Mouse (Mus musculus) heart, embryonic 16.5 days (tissue): ENCODE measurements around the gene Epb41l2. TPM values are rescaled to one million over a fixed set of nuclear protein-coding genes. Genes with fewer than 3 reads are reported as not detected.

Source experiments
- ATAC-seq: fragments of 200-750 bp; cut with Nextera tagmentation; replicated peaks from 2 replicates; pipeline ENCODE4 v1.8.0; 2017; ENCODE audit warnings: moderate number of reproducible peaks; ENCODE audit not compliant: insufficient read depth, low FRiP score; ENCODE audit errors: extremely low read depth
- H3K27ac ChIP-seq: fragments of 300-500 bp; sonication (generic); 2 replicates; pipeline ENCODE4 v1.5.1; 2014; ENCODE audit warnings: mild to moderate bottlenecking, low read length, control low read depth, moderate library complexity
- H3K27me3 ChIP-seq: fragments of 300-500 bp; sonication (generic); 2 replicates; pipeline ENCODE4 v1.6.1; 2014; ENCODE audit warnings: low read length, mixed read lengths; ENCODE audit not compliant: control insufficient read depth, insufficient read depth
- H3K36me3 ChIP-seq: fragments of 300-500 bp; sonication (generic); 2 replicates; pipeline ENCODE4 v1.6.1; 2014; ENCODE audit not compliant: control insufficient read depth, insufficient read depth
- H3K4me1 ChIP-seq: fragments of 300-500 bp; sonication (generic); 2 replicates; pipeline ENCODE4 v1.6.1; 2014; ENCODE audit warnings: low read length, mixed read lengths; ENCODE audit not compliant: control insufficient read depth, insufficient read depth
- H3K4me2 ChIP-seq: fragments of 300-500 bp; sonication (generic); 2 replicates; pipeline ENCODE4 v1.6.1; 2014; ENCODE audit warnings: low read depth, mild to moderate bottlenecking, control low read depth, low read length
- H3K4me3 ChIP-seq: fragments of 300-500 bp; sonication (generic); 2 replicates; pipeline ENCODE4 v1.5.1; 2014; ENCODE audit warnings: mild to moderate bottlenecking, control low read depth, low read length
- H3K9ac ChIP-seq: fragments of 300-500 bp; sonication (generic); 2 replicates; pipeline ENCODE4 v1.6.1; 2014; ENCODE audit warnings: low read length, control low read depth
- H3K9me3 ChIP-seq: fragments of 300-500 bp; sonication (generic); replicated peaks from 2 replicates; pipeline ENCODE4 v1.6.1; 2016; ENCODE audit warnings: low read length; ENCODE audit not compliant: control insufficient read depth
- WGBS: fragments of 180-500 bp; shearing (Covaris S2); extraction: QIAGEN DNeasy Blood & Tissue Kit; methylation state at CpG from one replicate; pipeline ENCODE4 v1.1.7; 2014; 5-methylcytosine and 5-hydroxymethylcytosine counted together
- polyA plus RNA-seq: library from polyadenylated mRNA; unstranded; fragments of >200 nt; fragmentation: Nextera tagmentation; extraction: Ambion mirVana; gene quantifications from 2 replicates; pipeline ENCODE4 v1.2.1, GENCODE M21; 2015

Epb41l2 gene
- polyA plus RNA-seq, 1 experiment from 2014 or later, result 49.8 TPM

DNA sequence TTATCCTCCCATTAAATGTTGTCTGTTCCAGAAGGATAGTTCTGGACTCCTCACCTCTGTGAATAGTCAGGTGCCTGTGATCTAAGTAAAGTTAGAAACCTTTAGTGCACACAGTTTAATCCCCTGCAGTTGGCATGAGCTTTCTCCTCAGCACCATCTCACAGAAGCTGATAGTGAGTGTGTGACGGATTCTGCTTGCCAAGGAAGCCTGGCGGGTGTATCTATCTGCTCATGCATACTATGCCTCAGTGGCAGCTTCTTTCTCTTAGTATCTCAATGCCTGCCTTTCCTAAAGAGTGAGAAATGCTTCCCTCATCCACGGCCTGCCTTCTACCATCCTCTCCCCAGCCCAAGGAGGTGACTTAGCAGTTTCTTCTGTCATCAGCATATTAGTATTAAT, 103.1 kb downstream of the Epb41l2 start:
- no peak overlapping the region for H3K27ac ChIP-seq
- no peak overlapping the region for H3K4me2 ChIP-seq
- H3K9ac ChIP-seq, result no peak overlapping the region
- WGBS, result 50% methylated on average over 3 of the region's 3 CpGs
- H3K27me3 ChIP-seq, result no peaks in the 10 kb centered on the region
- H3K36me3 ChIP-seq, result no peaks in the 10 kb centered on the region
- no peaks in the 10 kb centered on the region for H3K9me3 ChIP-seq
- 0 out of 2 replicates have a peak, but pooled peaks cover 4% of the 10 kb centered on the region for H3K4me1 ChIP-seq
- no peak overlapping the region for H3K4me3 ChIP-seq
- no peak for ATAC-seq

GRCm38 (mm10) chr10:25466493-25466892, 106.9 kb downstream of the Epb41l2 start:
- H3K4me2 ChIP-seq, result no peak overlapping the region
- H3K9ac ChIP-seq, result no peak overlapping the region
- 0 out of 2 replicates have a peak, but pooled peaks cover 2% of the 10 kb centered on the region for H3K36me3 ChIP-seq
- no peaks in the 10 kb centered on the region for H3K9me3 ChIP-seq
- no peaks in the 10 kb centered on the region for H3K27me3 ChIP-seq
- WGBS, result 29% methylated on average over 2 of the region's 2 CpGs
- no peak overlapping the region for H3K4me3 ChIP-seq
- no peak for ATAC-seq
- no peak overlapping the region for H3K27ac ChIP-seq
- H3K4me1 ChIP-seq, result 0 out of 2 replicates have a peak, but pooled peaks cover 2% of the 10 kb centered on the region

GRCm38 (mm10) chr10:25471944-25472343, 112.3 kb downstream of the Epb41l2 start:
- WGBS, result 85% methylated on average over 2 of the region's 2 CpGs
- Histone ChIP-seq H3K27me3 (no peaks in the 10 kb centered on the region), H3K4me2 (no peak overlapping the region), H3K27ac (no peak overlapping the region), H3K36me3 (peaks cover 2% of the 10 kb centered on the region; the same call in 1 of the 2 replicates), H3K4me1 (no peaks in the 10 kb centered on the region), H3K9me3 (no peaks in the 10 kb centered on the region), H3K9ac (no peak overlapping the region), H3K4me3 (no peak overlapping the region)
- ATAC-seq, result no peak

DNA sequence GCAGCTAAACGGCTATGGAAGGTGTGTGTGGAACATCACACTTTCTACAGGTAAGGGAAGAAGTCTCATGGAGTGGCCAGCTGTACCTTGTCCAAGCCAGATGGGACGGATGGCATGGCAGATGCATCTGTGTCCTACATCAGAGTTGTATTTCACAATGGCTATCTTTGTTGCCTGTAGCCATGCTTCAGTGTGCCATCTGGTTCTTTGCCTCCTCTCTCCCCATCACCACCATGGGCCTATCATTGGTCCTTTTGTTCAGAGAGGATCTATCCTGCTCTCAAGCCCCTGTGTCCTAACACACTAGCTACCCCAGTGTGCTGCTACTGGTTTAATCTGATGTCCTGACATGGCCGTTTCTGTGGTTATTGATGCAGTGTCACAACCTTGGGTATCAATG, 120.1 kb downstream of the Epb41l2 start:
- Histone ChIP-seq H3K4me1 (no peaks in the 10 kb centered on the region), H3K9me3 (no peaks in the 10 kb centered on the region), H3K27me3 (no peaks in the 10 kb centered on the region), H3K9ac (no peak overlapping the region), H3K4me3 (no peak overlapping the region), H3K4me2 (no peak overlapping the region), H3K27ac (no peak overlapping the region), H3K36me3 (peaks cover 12% of the 10 kb centered on the region)
- 92% methylated on average over 3 of the region's 3 CpGs for WGBS
- ATAC-seq, result no peak

- Histone ChIP-seq H3K9ac (no peak overlapping the region), H3K27me3 (no peaks in the 10 kb centered on the region), H3K4me1 (no peaks in the 10 kb centered on the region), H3K4me2 (no peak overlapping the region), H3K36me3 (peaks cover 12% of the 10 kb centered on the region), H3K4me3 (no peak overlapping the region), H3K27ac (no peak overlapping the region), H3K9me3 (no peaks in the 10 kb centered on the region)
- no peak for ATAC-seq
- 57% methylated on average over 5 of the region's 5 CpGs for WGBS
Observed at GRCm38 (mm10) chr10:25482791-25483190, 123.2 kb downstream of the Epb41l2 start.

DNA sequence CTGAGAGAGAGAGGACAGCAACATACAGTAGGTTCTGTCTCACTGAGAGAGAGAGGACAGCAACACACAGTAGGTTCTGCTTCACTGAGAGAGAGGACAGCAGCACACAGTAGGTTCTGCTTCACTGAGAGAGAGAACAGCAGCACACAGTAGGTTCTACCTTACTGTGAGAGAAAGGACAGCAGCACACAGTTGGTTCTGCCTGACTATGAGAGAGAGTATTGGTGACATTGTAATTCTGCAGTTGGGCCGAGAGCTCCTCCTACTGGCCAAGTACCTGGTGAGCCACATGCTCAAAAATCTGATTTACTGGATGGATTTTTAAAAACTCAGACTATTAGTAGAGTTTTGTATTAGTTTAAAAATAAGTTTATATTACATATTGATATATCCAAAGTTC, 128.9 kb downstream of the Epb41l2 start:
- H3K27me3 ChIP-seq, result no peaks in the 10 kb centered on the region
- no peak overlapping the region for H3K4me2 ChIP-seq
- peaks cover 13% of the 10 kb centered on the region for H3K36me3 ChIP-seq
- no peak overlapping the region for H3K9ac ChIP-seq
- H3K27ac ChIP-seq, result no peak overlapping the region
- WGBS, result 19% methylated on average over 1 of the region's 1 CpGs
- no peak overlapping the region for H3K4me3 ChIP-seq
- ATAC-seq, result 0 out of 2 replicates have a peak, but pooled peaks have one; percentile 41
- no peaks in the 10 kb centered on the region for H3K9me3 ChIP-seq
- H3K4me1 ChIP-seq, result no peaks in the 10 kb centered on the region

DNA sequence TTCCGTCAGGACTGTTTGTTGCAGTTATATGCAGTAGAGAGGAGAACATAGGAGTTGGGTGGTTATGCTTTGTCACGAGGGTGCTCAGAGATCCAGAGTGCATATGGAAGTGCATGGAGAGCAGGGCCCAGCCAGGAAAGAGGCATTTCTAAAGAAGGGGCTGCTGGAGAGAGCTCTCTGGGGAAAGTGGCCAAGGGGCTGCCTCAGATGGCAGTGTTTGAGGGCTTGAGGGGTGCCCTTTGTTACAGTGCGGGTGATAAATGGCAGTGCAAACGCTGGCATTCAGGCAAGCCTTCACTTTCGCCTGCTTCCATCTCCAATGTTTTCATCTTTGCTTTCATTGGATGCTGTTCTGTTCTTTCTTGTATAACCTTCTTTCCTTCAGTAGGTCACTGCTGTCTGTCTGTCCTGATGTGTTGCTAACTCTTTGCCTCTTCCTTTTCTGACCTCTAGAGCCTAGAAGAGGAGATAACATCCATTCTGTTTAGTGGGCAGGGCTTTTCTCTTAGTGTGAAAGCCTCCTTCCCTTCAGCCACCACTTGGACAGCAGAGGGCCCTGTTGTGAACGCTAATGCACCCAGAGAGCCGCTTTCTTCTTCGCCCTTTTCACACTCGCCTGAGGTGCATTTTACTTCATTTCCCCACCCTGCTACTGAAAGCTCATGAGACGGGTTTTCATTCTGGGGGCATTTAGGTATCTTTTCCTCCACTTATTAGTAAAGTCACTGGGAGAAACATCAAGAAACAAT, 139.9 kb downstream of the Epb41l2 start:
- no peak overlapping the region for H3K9ac ChIP-seq
- no peaks in the 10 kb centered on the region for H3K27me3 ChIP-seq
- no peak for ATAC-seq
- WGBS, result 57% methylated on average over 10 of the region's 10 CpGs
- peaks cover 17% of the 10 kb centered on the region for H3K36me3 ChIP-seq
- H3K27ac ChIP-seq, result no peak overlapping the region
- no peak overlapping the region for H3K4me3 ChIP-seq
- H3K4me2 ChIP-seq, result no peak overlapping the region
- no peaks in the 10 kb centered on the region for H3K4me1 ChIP-seq
- no peaks in the 10 kb centered on the region for H3K9me3 ChIP-seq

GRCm38 (mm10) chr10:25503250-25503649, 143.7 kb downstream of the Epb41l2 start:
- peaks cover 37% of the 10 kb centered on the region for H3K36me3 ChIP-seq
- WGBS, result 85% methylated on average over 5 of the region's 5 CpGs

GRCm38 (mm10) chr10:25513821-25514220, 154.2 kb downstream of the Epb41l2 start:
- Histone ChIP-seq H3K36me3 (peaks cover 24% of the 10 kb centered on the region), H3K4me3 (no peak overlapping the region)

More at GRCm38 (mm10) chr10:25503250-25503649, 143.7 kb downstream of the Epb41l2 start:
- no peak overlapping the region for H3K9ac ChIP-seq
- no peaks in the 10 kb centered on the region for H3K4me1 ChIP-seq
- H3K4me2 ChIP-seq, result no peak overlapping the region
- no peak overlapping the region for H3K4me3 ChIP-seq
- no peaks in the 10 kb centered on the region for H3K9me3 ChIP-seq
- ATAC-seq, result no peak
- no peaks in the 10 kb centered on the region for H3K27me3 ChIP-seq
- no peak overlapping the region for H3K27ac ChIP-seq

More at GRCm38 (mm10) chr10:25513821-25514220, 154.2 kb downstream of the Epb41l2 start:
- Histone ChIP-seq H3K4me1 (no peaks in the 10 kb centered on the region), H3K27me3 (no peaks in the 10 kb centered on the region), H3K9ac (no peak overlapping the region), H3K27ac (no peak overlapping the region), H3K9me3 (no peaks in the 10 kb centered on the region), H3K4me2 (no peak overlapping the region)
- no peak for ATAC-seq
- 71% methylated on average over 1 of the region's 1 CpGs for WGBS
